Mouse (Mus musculus): ENCODE results near the gene Usp20.

The Usp20 gene

GRCm38 (mm10) chr2:31069506-31069905 lies 87.4 kb downstream of the Usp20 start:
- no peak for DNase-seq (ENCODE audit: low spot score)
